Mouse (Mus musculus) MEL (cell line): ENCODE data around the gene Zfp212. TPM values are rescaled to one million over a fixed set of nuclear protein-coding genes. Genes with fewer than 3 reads are reported as not detected.

Source experiments
- DNase-seq: peaks from one replicate; pipeline ENCODE4 v3.0.0; 2011; ENCODE audit warnings: low read depth, low spot score
- H3K27ac ChIP-seq: 2 replicates; pipeline ENCODE4 v1.5.1; 2012; ENCODE audit warnings: low read depth, mild to moderate bottlenecking, control low read depth, low read length, moderate library complexity; ENCODE audit not compliant: control insufficient read depth
- H3K27me3 ChIP-seq, 2 experiments: fragments of 150-350 bp in 1 of 2; sonication (generic) in 1 of 2; 2 replicates each; pipeline ENCODE4 v1.6.1; 2012; ENCODE audit warnings: low read length in 2 of 2, mild to moderate bottlenecking in 2 of 2, improper control_type of control experiment in 1 of 2, moderate library complexity in 1 of 2; ENCODE audit not compliant: insufficient read depth in 2 of 2, control insufficient read depth in 1 of 2
- H3K36me3 ChIP-seq, 2 experiments: 2 replicates each; pipeline ENCODE4 v1.6.1; 2012 to 2014; ENCODE audit warnings: low read length in 2 of 2, improper control_type of control experiment in 1 of 2, inconsistent platforms in 1 of 2, mild to moderate bottlenecking in 1 of 2; ENCODE audit not compliant: insufficient read depth in 2 of 2, control insufficient read depth in 1 of 2
- H3K4me1 ChIP-seq, 2 experiments: fragments of 150-350 bp in 1 of 2; sonication (generic) in 1 of 2; 2 replicates each; pipeline ENCODE4 v1.6.1; 2012; ENCODE audit warnings: low read length in 2 of 2, improper control_type of control experiment in 1 of 2, mild to moderate bottlenecking in 1 of 2; ENCODE audit not compliant: insufficient read depth in 2 of 2, control insufficient read depth in 1 of 2
- H3K4me3 ChIP-seq, 2 experiments: fragments of 150-350 bp in 1 of 2; sonication (generic) in 1 of 2; 2 replicates each; pipeline ENCODE4 v1.5.1; 2012; ENCODE audit warnings: low read depth in 2 of 2, low read length in 2 of 2, mild to moderate bottlenecking in 2 of 2, moderate library complexity in 2 of 2, control low read depth in 1 of 2, improper control_type of control experiment in 1 of 2; ENCODE audit not compliant: control insufficient read depth in 1 of 2, insufficient read depth in 1 of 2
- H3K79me2 ChIP-seq: 2 replicates; pipeline ENCODE4 v1.6.1; 2012; ENCODE audit warnings: mild to moderate bottlenecking, low read length, moderate library complexity; ENCODE audit not compliant: control insufficient read depth, poor library complexity, insufficient read depth
- H3K9ac ChIP-seq: 2 replicates; pipeline ENCODE4 v1.6.1; 2012; ENCODE audit warnings: low read depth, mild to moderate bottlenecking, control low read depth, low read length, moderate library complexity; ENCODE audit not compliant: control insufficient read depth, poor library complexity, severe bottlenecking
- H3K9me3 ChIP-seq: fragments of 150-350 bp; sonication (generic); replicated peaks from 2 replicates; pipeline ENCODE4 v1.6.1; 2012; ENCODE audit warnings: mild to moderate bottlenecking, low read length, improper control_type of control experiment, moderate library complexity; ENCODE audit not compliant: insufficient read depth
- CHD1 ChIP-seq: IDR thresholded peaks from 2 replicates; pipeline ENCODE4 v1.6.1; 2012; ENCODE audit warnings: low read depth, mild to moderate bottlenecking, inconsistent platforms, low read length, improper control_type of control experiment
- CHD2 ChIP-seq: IDR thresholded peaks from 2 replicates; pipeline ENCODE4 v1.6.1; 2011; ENCODE audit warnings: low read length, improper control_type of control experiment
- E2F4 ChIP-seq: IDR thresholded peaks from 2 replicates; pipeline ENCODE4 v1.6.1; 2011; ENCODE audit warnings: low read depth, low read length, improper control_type of control experiment, borderline replicate concordance
- GATA1 ChIP-seq: IDR thresholded peaks from 2 replicates; pipeline ENCODE4 v1.6.1; 2011; ENCODE audit warnings: low read depth, low read length, improper control_type of control experiment
- MAFK ChIP-seq: IDR thresholded peaks from 2 replicates; pipeline ENCODE4 v1.6.1; 2011; ENCODE audit warnings: low read depth, mild to moderate bottlenecking, low read length, improper control_type of control experiment, borderline replicate concordance
- MAX ChIP-seq: IDR thresholded peaks from 2 replicates; pipeline ENCODE4 v1.6.1; 2011; ENCODE audit warnings: low read length, improper control_type of control experiment
- MAZ ChIP-seq: IDR thresholded peaks from 2 replicates; pipeline ENCODE4 v1.6.1; 2012; ENCODE audit warnings: low read depth, mild to moderate bottlenecking, inconsistent platforms, low read length, improper control_type of control experiment
- MXI1 ChIP-seq: IDR thresholded peaks from 2 replicates; pipeline ENCODE4 v1.6.1; 2011; ENCODE audit warnings: mild to moderate bottlenecking, low read depth, low read length, improper control_type of control experiment
- MYB ChIP-seq: IDR thresholded peaks from 2 replicates; pipeline ENCODE4 v1.6.1; 2011; ENCODE audit warnings: mild to moderate bottlenecking, low read depth, low read length, improper control_type of control experiment
- NELFE ChIP-seq: IDR thresholded peaks from 2 replicates; pipeline ENCODE4 v1.6.1; 2011; ENCODE audit warnings: low read depth, low read length, improper control_type of control experiment
- NRF1 ChIP-seq: IDR thresholded peaks from 2 replicates; pipeline ENCODE4 v1.6.1; 2014; ENCODE audit warnings: low read depth, mild to moderate bottlenecking, inconsistent platforms, low read length, improper control_type of control experiment, moderate library complexity; ENCODE audit not compliant: poor library complexity, insufficient read depth, severe bottlenecking
- POLR2AphosphoS5 ChIP-seq: IDR thresholded peaks from 2 replicates; pipeline ENCODE4 v1.6.1; 2012; ENCODE audit warnings: low read depth, borderline replicate concordance, mild to moderate bottlenecking, inconsistent platforms, low read length, moderate library complexity, mixed read lengths
- RAD21 ChIP-seq: IDR thresholded peaks from 2 replicates; pipeline ENCODE4 v1.6.1; 2011; ENCODE audit warnings: mild to moderate bottlenecking, low read depth, low read length, improper control_type of control experiment
- SIN3A ChIP-seq: IDR thresholded peaks from 2 replicates; pipeline ENCODE4 v1.6.1; 2012; ENCODE audit warnings: low read length, improper control_type of control experiment, inconsistent platforms
- TAL1 ChIP-seq: IDR thresholded peaks from 2 replicates; pipeline ENCODE4 v1.6.1; 2012; ENCODE audit warnings: mild to moderate bottlenecking, inconsistent platforms, low read length, moderate library complexity, mixed read lengths
- TCF12 ChIP-seq: IDR thresholded peaks from 2 replicates; pipeline ENCODE4 v1.6.1; 2014; ENCODE audit warnings: low read depth, mild to moderate bottlenecking, inconsistent platforms, low read length, improper control_type of control experiment, moderate library complexity
- UBTF ChIP-seq: IDR thresholded peaks from 2 replicates; pipeline ENCODE4 v1.6.1; 2012; ENCODE audit warnings: low read depth, mild to moderate bottlenecking, inconsistent platforms, low read length, improper control_type of control experiment, moderate library complexity, borderline replicate concordance; ENCODE audit not compliant: insufficient read depth
- USF1 ChIP-seq: IDR thresholded peaks from 2 replicates; pipeline ENCODE4 v1.6.1; 2014; ENCODE audit warnings: low read depth, mild to moderate bottlenecking, inconsistent platforms, low read length, improper control_type of control experiment, moderate library complexity
- ZC3H11A ChIP-seq: IDR thresholded peaks from 2 replicates; pipeline ENCODE4 v1.6.1; 2012; ENCODE audit warnings: low read depth, mild to moderate bottlenecking, inconsistent platforms, low read length, improper control_type of control experiment
- polyA plus RNA-seq, 2 experiments: library from polyadenylated mRNA; stranded (reverse) in 1 of 2; unstranded in 1 of 2; fragments of >175 nt in 1 of 2; fragments of >200 nt in 1 of 2; gene quantifications; 2 replicates each; pipeline versions ENCODE4 v1.2.1 to v1.2.4; 2012; ENCODE audit warnings: low replicate concordance in 2 of 2, low read depth in 1 of 2; ENCODE audit not compliant: insufficient read length in 2 of 2, insufficient read depth in 1 of 2, missing spikeins in 1 of 2
- total RNA-seq: library from RNA; depleted of rRNA; stranded (reverse); fragments of 300-350 nt; gene quantifications from 2 replicates; pipeline ENCODE4 v1.2.3, GENCODE M21; 2012

Zfp212 gene
- total and polyA plus RNA-seq, 3 experiments, result 7.4 to 17.5 TPM; not detected in 1

DNA sequence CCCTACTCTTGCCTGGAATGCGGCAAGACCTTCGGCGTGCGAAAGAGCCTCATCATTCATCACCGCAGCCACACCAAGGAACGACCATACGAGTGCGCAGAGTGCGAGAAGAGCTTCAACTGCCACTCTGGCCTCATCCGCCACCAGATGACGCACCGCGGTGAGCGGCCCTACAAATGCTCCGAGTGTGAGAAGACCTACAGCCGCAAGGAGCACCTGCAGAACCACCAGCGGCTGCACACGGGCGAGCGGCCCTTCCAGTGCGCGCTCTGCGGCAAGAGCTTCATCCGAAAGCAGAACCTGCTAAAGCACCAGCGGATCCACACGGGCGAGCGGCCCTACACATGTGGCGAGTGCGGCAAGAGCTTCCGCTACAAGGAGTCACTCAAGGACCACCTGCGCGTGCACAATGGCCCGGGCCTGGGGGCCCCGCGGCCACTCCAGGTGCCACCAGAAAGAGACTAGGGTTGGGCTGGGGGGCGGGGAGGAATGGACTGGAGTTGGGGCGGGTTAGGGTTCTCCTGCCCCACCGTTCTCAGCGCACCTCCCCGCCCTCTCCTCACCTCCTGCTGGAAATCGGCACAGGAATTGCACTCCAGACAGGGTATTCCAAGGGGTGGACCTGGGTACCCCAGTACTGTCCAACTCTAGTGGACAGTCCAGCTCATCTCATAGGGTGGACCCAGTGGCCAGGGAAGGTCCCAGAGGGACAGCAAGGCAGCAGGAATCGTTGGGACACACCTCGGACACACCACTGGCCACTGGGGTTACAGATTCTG, 15.2 kb upstream of the Zfp212 start:
- Histone ChIP-seq H3K27ac (no peak overlapping the region), H3K9me3 (no peaks in the 10 kb centered on the region), H3K4me3 (no peak overlapping the region), H3K9ac (no peak overlapping the region), H3K27me3 (no peaks in the 10 kb centered on the region), H3K4me1 (no peaks in the 10 kb centered on the region), H3K79me2 (no peaks in the 10 kb centered on the region), H3K36me3 (peaks cover 0 to 2% of the 10 kb centered on the region in 2 experiments; a peak in 1 of 4 replicates)
- DNase-seq, result no peak
- TF ChIP-seq RAD21 (no peak), E2F4 (no peak), NRF1 (no peak), MAZ (no peak), USF1 (no peak), MAFK (no peak), CHD2 (no peak), NELFE (no peak), POLR2AphosphoS5 (no peak)

DNA sequence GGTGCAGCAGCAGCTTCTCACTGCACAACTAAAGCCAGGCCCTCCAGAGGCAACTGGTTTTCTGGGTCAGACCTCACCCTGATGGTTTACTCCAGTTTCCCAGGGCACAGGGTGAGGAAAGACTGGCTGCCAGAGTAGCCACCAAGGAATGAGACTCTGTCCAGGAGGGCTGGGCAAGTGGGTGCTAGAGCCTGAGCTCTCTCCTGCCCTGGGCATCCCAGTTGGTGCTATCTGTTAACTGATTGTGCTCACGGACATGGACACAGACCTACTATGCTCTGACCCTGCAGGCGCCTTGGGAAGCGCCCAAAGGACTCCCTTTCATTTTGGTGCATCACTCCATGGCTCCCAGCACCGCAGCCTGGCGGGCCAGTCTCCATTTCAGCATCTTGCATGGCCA, 13.9 kb upstream of the Zfp212 start:
- Histone ChIP-seq H3K79me2 (no peaks in the 10 kb centered on the region), H3K36me3 (peaks cover 0 to 2% of the 10 kb centered on the region in 2 experiments; a peak in 2 of 4 replicates), H3K4me3 (no peak overlapping the region), H3K9me3 (no peaks in the 10 kb centered on the region), H3K27ac (no peak overlapping the region), H3K27me3 (no peaks in the 10 kb centered on the region), H3K9ac (no peak overlapping the region), H3K4me1 (no peaks in the 10 kb centered on the region)
- DNase-seq, result no peak
- TF ChIP-seq GATA1 (no peak), TCF12 (no peak), MYB (no peak)

DNA sequence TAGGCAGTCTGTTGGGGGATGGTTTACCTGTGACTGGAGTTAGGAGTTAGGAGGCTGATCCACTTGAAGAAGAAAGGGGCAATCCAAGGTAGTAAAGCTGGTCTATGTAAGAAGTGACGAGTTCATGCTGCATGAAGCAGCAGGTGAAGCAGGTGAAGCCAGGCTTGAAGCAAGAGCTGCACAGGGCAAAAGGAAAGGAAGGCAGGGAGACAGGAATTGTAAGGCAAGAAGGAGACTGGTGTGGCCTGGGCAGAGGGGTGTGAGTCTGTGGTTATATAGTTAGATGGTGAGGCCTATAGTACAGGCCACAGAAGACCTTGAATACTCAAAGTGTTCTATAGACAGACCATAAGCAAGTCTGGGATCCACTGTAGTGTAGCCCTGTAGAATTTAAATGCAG, 11.3 kb upstream of the Zfp212 start:
- Histone ChIP-seq H3K9me3 (no peaks in the 10 kb centered on the region), H3K36me3 (peaks cover 0 to 6% of the 10 kb centered on the region in 2 experiments; a peak in 2 of 4 replicates), H3K9ac (no peak overlapping the region), H3K27ac (no peak overlapping the region), H3K79me2 (no peaks in the 10 kb centered on the region), H3K4me1 (peaks cover 0 to 5% of the 10 kb centered on the region in 2 experiments; a peak in 1 of 4 replicates), H3K4me3 (no peak overlapping the region), H3K27me3 (no peaks in the 10 kb centered on the region)
- DNase-seq, result no peak
- TF ChIP-seq MXI1 (no peak), GATA1 (no peak), USF1 (no peak), NELFE (no peak), TCF12 (no peak), SIN3A (no peak), RAD21 (no peak), ZC3H11A (no peak), UBTF (no peak), MAX (no peak), TAL1 (no peak), CHD1 (no peak)
